Mouse (Mus musculus) cerebellum, postnatal 4 days (tissue): Measurements from ENCODE around the gene Cped1.

Experiments used
- DNase-seq, 2 experiments: peaks; one replicate each; pipeline ENCODE4 v3.0.0; 2022; ENCODE audit warnings: low spot score in 2 of 2, mixed read lengths in 1 of 2

Cped1 gene

GRCm38 (mm10) chr6:22000086-22000485 lies 14.4 kb downstream of the Cped1 start:
- no peak for DNase-seq

GRCm38 (mm10) chr6:22000881-22001280 lies 15.2 kb downstream of the Cped1 start:
- no peak for DNase-seq

GRCm38 (mm10) chr6:22001284-22001916 lies 15.7 kb downstream of the Cped1 start:
- DNase-seq: no peak

DNA sequence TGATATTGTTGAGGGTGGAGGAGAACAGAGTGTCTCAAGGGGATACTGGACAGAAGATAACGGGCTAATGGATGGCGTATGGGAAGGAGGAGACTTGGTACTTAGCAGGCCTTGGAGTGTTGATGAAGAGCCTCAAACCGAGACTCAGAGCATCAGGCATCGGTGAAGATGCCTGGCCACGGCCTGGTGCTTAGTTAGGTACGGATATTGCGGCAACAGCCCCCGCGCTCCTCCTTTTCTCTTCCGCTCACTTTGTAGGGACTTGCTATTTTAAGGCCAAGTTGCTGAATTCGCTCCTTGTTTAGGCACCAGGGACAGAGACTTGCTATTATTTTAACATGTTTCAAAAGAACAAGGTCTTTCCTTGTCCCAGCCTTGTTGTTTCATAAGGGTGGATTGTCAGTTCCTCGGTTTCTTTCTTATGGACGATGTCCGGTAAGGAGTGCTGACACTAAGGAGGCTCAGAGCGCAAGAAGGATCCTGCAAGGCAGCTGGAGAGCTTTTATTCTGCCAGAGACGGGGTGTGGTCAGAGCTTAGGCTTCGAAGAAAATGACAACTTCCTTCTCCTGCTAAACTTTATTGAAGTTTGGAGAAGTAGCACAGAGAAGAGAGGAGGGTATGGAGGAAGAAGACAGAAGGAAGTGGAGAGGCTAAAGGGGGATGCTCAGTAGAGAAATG lies 16.9 kb downstream of the Cped1 start:
- no peak for DNase-seq

GRCm38 (mm10) chr6:22003200-22003587 lies 17.5 kb downstream of the Cped1 start:
- no peak for DNase-seq

- DNase-seq: no peak
Observed at GRCm38 (mm10) chr6:22003959-22004543, 18.3 kb downstream of the Cped1 start.

- no peak for DNase-seq
Observed at GRCm38 (mm10) chr6:22008346-22008745, 22.6 kb downstream of the Cped1 start.

DNA sequence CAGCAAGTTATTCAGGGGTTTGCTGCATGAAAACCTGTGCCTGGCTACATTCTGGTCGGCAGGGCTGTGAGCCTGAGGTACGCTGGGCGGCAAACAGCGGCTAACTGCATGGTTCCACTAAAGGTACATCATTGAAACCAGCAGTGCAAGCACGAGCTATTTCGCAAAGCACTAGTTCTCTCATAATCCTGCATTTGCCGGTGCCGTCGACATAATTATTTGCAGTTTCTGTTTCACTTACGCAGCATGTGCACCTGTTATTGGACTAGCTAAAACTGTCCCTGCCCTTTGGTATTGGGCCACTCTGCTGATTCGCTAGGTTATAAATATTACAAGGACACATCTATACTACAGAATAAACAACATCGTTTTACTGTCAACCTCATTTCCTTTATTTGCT lies 24.5 kb downstream of the Cped1 start:
- no peak for DNase-seq

DNA sequence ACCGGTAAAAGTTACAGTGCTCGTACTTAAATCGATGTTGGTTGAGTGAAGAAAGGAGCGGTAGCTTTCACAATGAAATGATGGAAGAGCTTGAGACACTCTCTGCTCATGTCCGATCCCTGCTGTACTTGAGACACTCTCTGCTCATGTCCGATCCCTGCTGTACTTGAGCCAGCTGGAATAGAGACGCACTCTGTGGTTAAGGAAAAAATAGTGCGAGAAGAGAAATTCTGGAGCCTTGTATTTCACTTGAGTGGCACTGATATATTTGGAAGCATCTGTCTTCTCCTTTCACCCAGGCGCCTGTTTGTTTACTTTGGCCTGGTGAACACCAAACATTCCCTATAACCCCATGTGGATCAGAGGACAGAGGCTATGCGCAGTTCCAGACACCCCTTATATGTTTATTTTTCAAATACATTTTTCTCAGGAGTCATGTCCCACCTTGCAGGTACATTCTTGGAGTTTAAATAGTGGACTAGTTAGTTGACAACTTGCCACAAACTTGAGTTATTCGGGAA lies 25.1 kb downstream of the Cped1 start:
- DNase-seq: no peak

- DNase-seq: no peak
Observed at GRCm38 (mm10) chr6:22011546-22011945, 25.8 kb downstream of the Cped1 start.

DNA sequence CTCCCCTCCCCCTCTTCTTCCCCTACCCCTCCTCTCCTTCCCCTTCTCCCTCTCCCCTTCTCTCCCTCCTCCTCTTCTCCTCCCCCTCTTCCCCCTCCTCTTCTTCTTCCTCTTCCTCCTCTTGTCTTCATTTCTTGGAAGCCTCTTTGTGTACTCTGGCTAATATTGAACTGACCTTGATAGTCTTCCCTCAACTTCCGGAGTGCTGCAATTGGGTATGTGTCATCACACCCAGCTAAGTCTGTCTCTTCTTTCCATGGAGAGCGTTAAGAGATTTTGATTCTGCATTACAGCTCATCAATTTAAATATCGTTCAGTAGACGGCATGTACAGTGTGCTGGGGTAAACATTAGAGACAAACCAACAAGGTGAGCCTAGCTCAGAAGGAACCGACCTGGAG lies 26.4 kb downstream of the Cped1 start:
- no peak for DNase-seq

- no peak for DNase-seq
Observed at GRCm38 (mm10) chr6:22012501-22012900, 26.8 kb downstream of the Cped1 start.

DNA sequence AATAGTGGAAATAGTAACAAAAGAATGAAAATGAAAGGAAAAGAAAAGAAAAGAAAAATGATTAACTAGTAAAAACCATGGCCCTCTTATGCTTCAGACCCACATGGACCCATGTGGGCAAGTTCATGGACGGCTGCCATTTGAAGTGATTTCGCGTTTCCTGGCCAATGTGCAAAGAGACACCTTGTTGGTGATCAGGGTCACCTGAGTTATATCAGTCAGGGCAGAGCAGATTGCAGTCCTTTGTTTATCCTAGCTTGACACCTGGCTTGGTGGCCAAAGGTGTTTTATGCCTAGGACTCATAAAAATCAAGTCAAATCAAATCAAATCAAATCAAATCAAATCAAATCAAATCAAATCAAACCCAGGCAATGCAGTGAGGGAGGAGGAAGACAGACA lies 27.7 kb downstream of the Cped1 start:
- DNase-seq: no peak

DNA sequence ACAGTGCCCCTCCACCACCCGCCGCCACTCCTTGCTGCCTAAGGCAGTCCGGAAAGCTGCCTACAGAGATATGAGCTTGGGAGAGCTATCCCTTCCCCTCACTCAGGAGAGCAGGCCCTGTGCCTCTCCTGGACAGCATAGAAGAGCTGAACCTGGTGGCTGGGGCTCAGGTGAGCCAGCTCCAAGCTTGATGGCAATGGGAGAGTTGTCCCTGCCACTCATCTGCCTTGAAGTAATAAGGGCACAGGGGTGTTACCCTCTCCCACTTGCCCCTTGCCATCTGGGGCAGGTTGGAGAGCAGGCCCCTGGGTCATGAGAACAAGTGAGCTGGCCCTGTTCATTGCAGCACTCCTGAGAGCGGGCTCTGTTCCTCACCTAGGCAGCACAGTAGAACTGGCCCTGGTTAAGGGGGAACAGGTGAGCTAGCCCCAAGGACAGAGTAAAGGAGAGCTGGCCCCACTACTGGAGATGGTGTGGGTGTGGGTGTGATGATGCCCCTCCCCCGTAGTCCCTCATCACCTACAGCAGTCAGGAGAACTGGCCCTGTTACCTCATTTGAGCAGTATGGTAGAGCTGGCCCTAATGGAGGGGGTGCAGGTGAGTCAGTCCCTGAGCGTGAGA lies 28.7 kb downstream of the Cped1 start:
- DNase-seq: no peak

DNA sequence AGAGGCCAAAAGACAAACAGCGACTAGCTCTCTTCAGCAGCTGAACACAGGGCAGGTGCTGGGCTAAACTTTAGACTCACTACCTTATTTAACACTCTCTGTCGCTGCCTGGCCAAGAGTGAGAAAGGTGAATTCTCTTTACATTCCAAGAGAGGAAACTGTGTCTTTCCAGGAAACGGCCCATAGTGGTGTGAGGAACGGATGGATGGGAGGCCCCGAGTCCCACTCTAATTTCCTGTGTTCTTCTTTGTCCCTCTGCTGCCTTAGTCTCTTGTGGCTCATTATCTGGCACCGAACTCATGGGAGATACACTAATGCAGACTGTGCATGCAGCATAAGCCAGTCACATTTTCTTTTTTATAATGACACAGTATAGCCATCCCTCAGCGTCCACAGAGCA lies 31.9 kb downstream of the Cped1 start:
- no peak for DNase-seq

DNA sequence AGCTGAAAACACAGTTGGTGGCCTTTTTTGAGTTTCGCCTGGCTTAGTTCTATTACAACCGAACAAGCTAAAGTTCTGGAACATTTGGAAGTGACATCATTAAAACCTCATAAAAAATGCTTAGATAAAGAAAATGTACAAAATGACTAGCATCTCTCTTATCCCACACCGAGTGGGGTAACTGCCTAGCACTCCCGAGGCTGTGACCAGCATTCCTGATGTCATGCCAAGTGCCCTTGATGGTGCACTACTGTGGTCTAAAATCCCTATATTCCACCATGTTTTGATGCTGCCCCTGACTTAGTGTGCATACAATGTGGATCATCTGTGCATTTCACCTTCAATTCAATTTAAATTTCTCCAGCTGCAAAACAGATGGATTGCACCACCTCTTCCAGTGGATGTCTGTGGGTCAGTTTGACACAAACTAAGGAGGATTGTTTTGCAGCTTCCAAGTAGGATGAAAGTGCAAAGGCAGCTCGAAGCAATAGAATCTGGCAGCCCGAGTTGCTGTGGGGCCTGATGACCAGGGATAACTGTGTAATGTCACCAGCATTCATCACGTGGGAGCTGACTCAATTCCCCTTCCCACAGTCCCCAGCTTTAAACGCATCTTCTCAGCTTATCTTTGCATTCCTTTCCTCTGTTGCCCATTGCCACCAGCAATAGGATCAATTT lies 33.2 kb downstream of the Cped1 start:
- DNase-seq: no peak

DNA sequence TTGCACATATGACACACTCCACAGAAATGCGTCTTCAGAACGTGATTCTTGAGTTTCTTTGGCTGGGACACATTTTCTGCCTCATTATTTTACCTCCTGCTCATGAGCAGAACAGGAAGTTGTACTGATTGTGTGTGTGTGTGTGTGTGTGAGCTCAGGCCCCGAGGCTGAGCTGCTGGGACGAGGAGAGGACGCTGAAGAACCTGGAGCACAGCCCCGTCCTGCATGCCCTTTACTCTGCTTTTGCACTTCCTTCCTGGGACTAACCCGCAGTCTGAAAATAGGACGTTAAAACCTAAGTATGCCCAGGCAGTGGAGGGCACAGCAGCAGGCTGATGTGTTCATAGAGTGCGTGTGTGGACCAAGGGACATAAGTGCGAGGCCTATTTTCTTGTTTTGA lies 33.9 kb downstream of the Cped1 start:
- DNase-seq: no peak

GRCm38 (mm10) chr6:22020696-22021095 lies 35.0 kb downstream of the Cped1 start:
- no peak for DNase-seq

GRCm38 (mm10) chr6:22021315-22021714 lies 35.6 kb downstream of the Cped1 start:
- no peak for DNase-seq

DNA sequence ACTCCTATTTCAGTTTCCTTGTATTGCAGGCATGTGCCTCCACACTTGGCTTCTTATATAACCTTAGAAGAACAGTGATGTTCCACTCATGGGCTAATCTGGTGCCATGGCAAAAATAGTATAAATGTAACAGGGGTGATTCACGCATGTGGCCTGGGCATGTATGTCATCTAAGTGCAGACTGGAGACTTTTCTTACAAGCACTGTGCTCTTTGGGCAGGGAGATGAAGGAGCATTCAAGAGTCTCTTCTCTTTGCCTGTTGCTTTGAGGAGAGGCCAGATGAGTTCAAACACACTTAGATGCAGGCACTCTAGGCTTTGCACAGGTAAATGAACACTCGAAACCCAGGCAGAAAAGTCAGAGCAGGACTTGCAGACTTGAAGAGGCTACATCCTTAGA lies 38.5 kb downstream of the Cped1 start:
- no peak for DNase-seq

DNA sequence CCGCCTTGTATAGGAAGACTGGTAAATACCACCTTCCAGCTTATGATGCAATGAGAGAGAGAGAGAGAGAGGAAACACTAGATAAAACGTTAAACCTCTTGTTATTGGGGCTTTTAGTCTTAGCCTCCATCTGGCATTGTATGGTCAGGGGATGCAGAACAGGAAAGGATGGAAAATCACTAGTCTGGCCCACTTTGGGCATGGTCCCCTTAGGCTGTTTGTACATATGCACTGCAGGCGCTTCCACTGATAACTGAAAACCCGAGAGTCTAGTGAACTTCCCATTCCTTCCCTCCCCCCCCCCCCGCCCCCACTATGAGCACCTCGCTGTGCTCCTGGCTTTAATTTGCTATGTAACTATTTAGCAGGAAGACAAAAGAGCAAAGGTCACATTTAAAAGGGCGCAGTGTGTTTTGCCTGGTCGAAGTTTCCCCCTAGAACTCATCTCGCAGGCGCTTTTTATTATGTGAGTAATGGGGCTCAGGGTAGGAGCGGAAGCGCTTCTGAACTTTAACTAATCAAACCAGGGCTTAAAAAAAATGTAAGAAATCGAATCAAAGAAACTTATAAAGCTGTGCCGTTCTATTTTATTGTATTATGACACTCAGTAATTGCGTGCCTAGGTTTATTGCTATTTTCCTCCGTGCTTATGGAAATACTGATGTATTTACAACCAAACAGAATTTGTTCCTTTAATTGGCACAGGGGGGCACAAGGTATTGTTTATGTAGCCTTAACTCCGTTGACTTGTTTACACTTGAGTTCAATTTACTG lies 40.1 kb downstream of the Cped1 start:
- no peak for DNase-seq

DNA sequence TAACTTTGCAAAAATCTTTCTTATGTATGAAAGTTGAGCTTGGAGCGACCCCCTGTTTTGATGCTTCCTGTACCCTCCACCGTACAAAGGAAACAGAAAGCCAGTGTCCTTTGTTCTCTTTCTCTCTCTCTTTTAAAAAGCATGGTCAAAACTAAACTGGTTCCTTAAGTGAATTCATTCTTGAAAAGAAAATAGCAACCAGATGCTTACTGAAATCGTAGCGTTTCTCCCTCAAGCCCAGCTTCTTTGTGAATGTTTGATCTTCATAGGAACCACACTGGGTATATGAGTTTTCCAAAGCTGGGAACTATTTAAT lies 40.6 kb downstream of the Cped1 start:
- DNase-seq: no peak
